Mouse (Mus musculus): ENCODE data around the gene BC003965. TPM values are rescaled to one million over a fixed set of nuclear protein-coding genes. Genes with fewer than 3 reads are reported as not detected.
"Not testable (repeated sequence)": the region's sequence is repeated elsewhere in the genome, so short reads cannot be mapped to it uniquely, and the experiment has no call there.

Gene BC003965
- polyA plus RNA-seq, 1 experiment = 10.5 TPM

DNA sequence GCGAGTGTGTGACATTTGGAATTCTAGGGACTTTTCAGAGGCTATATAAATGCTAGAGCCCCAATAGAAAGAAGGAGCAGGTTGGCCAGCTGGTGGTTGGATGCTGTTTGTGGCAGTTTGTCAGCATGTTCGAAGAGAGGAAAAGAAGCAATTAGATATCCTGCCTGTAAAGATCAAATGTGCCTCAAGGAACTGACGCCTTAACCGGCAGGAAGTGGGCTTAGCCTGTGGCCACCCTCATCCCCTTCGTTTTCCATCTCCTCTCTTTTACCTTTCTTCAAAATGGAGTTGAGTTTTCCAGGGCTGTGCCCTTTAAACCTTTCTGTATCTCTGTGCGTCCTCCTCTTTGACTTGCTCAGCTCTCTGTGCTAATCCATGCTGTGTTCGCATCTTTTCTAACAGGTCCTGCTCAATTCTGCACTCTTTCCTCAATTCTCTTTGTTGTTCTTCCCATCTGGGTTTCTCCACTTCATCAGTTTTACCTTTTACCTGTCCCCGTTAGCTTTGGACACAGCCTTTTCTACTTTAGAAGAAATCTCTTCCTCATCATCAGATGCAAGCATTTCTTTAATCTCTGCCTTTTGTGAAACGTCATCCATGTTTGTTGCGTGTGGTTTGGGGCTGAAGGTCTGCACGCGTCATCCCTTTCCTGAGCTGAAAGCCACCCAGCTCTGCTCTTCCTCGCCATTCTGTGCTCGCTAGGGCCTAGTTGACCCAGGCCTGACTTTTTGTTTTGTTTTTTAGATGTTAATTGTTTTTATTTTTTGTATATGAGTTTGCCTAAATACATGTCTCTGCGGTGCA is 35.3 kb downstream of the BC003965 start:
- DNase-seq (ENCODE audit: low read depth) = no peak

DNA sequence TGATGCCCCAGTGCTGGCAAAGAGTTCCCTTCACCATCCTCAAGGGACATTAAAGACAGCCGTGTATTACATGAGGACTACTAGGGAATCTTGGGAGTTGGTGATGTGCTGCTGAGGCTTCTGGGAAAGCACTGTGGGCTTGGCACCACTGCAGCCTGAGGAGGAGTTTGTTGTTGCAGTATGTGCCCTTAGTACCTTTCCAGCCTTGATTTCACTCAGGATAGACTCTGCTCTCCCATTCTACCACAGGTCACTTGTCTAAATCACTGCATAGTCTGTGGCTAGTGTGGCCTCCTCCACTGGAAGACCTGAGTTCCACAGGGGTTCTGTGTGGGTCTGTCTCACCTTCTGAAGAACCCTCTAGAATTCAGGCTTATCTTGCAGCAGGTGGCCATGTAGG is 36.4 kb downstream of the BC003965 start:
- no peak for DNase-seq (ENCODE audit: low read depth)

DNA sequence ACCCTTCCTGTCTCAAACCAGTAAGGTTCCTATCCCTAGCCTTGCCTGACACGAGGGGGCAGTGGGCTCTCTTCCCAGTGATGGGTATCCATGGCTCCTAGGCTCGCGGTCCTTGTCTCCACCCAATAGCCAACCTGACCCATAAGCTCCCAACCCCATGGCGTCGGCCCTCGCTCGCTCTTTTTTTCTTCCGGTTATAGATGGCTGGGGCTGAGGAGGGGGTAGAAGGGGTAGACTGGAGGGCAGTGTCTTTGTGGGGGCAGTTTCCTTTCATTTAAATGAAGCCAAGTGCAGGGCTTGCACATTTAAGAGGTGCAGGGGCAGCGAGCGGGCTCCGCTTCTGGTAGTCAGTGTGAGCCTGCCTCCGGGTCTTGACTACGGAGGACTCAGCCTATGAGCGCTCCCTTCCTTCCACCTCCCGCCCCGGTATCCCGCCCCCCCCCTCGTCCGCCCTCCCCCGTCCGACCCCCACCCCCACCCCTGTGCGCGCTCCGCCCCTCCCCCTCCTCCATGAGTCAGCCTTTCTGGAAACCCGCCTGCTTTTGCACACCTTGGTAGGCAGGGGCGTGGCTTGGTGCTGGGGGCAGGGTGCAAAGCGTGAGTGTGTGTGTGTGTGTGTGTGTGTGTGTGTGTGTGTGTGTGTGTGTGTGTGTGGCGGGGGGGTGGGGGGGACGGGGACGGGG is 37.6 kb downstream of the BC003965 start:
- no peak for DNase-seq (ENCODE audit: low read depth)

DNA sequence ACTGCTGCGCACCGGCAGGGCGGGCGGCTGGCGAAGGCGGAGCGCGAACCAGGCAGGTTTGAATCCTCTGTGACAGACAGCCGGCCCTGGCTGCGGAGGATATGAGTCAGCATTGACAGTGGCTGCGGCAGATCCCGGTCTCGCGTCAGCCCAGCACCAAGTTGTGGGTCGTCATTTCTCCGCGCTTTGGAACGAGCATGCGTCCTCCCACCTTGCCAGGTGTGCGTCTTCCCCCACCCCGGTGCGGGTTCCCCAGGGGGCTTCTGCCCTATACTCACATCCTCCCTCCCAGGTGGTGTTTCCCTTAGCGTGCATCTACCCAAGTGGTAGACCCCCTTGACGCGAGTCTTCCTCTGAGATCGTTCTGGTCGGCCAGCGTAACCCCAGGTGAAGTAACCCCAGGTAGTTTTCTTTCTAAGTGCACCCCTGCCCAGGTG is 38.2 kb downstream of the BC003965 start:
- DNase-seq (ENCODE audit: low read depth) = not testable (repeated sequence)

DNA sequence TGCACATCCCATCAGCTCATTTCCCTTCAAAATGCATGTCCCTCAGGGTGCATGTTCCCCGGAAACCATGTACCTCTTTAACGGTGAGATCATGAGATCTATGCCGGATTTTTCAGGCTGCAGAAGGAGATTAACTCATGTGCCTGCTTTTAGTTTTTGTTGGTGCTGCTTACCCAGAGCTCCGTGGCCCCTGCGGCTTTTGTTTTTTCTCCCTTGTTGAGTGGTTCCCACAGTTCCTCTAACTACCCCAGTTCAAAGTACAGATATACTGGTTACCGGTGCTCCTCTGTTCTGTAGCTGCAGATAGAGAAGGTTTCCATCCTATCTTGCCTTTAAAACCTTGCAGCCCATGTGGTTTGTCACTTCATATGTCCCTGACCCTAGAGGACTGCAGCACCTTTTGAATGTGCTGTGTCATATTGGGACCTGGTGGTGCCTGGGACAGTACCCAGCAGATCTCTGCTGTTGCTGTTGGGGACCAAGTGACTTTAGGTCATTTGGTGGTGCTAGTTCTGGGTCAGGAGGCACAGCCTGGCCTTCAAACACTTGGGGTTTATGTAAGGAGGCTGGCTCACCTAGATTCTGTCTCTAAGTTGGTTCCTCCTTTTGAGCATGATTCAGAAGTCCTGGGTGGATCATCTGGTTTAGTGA is 38.7 kb downstream of the BC003965 start:
- DNase-seq (ENCODE audit: low read depth) = no peak

DNA sequence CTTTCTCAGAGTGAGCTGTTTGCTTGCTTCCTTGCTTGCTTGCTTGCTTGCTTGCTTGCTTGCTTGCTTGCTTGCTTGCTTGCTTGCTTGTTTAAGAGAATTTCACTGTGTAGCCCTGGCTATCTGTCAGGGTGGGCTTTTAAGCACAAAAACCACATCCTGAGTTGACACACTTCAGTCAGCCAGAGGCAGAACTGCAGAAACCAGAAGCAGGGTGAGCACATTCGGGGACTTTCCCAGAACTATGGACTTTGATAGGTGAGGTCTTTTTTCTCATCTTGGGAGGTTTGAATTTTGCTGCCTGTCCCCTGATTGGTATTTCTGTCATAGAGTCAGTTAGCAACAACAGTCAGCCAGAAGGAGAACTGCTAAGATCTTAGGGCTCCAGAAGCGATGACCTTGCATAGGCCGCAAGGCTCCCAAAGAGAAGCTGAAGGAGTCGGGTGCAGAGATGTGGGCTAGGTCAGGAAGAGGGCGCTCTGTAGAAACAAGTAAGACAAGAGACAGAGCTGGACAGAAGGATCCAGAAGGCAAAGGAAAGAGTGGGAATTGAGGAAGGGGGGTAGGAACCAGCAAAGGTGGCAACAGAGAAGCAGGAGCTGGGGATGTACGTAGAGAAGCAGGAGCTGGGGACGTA is 40.4 kb downstream of the BC003965 start:
- no peak for DNase-seq (ENCODE audit: low read depth)

DNA sequence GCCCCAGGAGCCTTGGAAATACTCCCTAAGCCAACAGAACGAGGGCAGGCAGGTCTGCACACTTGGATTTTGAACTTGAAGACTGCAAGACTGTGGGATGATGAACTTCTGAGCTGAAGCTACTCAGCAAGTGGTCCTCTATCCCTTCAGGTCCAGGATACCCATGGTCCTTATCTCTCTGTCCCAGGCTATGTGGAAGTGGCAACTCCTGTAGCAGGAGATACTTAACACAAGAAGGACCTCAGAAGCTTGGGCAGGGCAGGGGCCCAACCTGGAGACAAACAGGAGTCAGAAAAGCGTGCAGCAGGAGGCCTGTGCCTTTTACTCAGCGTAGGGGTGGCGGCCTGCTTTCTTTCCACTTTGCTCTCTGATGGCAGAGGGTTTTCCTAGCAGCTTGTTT is 41.3 kb downstream of the BC003965 start:
- DNase-seq (ENCODE audit: low read depth) = no peak

DNA sequence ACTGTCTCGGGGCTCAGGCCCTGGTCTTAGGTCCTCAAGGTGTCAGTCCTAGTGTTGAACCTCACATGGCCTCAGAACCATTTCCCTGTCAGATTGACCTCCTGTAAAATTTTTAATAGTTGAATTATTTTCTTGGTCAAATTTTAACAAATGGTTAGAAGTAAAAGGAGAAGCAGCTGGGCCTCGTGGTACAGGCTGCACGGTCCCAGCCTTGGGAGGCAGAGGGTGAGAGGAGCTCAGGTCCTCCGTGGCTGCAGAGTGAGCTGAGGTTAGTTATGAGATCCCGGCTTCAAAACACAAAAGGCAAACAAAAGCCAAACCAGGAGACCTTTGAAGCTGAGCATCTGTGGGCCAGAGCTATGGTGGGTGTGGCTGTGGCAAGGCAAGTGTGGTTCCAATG is 43.6 kb downstream of the BC003965 start:
- DNase-seq (ENCODE audit: low read depth) = no peak

DNA sequence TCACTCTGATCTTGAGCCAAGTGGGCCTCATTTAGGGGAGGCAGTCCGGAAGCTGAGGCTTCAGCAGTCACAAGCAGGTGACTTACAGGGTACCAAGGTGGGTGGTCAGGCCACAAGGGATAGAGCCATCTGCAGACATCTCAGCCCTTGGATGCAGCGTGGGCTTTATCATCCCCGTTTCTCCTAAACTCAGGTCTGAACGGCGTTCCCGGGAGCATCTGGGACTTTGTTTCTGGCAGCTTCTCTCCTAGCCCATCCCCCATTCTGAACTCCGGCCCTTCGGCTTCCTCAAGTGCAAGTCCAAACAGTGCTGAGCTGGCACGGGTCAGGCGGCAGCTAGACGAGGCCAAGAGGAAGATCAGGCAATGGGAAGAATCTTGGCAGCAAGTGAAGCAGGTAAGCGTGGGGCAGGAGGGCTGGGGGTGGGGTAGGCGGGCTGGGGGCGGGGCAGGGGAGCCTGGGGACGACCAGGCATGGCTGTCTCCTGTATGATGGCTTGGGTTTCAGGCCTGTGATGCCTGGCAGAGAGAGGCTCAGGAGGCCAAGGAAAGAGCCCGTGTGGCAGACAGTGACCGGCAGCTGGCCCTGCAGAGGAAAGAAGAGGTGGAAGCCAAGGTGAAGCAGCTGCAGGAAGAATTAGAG is 45.8 kb downstream of the BC003965 start:
- DNase-seq (ENCODE audit: low read depth) = not testable (repeated sequence)

DNA sequence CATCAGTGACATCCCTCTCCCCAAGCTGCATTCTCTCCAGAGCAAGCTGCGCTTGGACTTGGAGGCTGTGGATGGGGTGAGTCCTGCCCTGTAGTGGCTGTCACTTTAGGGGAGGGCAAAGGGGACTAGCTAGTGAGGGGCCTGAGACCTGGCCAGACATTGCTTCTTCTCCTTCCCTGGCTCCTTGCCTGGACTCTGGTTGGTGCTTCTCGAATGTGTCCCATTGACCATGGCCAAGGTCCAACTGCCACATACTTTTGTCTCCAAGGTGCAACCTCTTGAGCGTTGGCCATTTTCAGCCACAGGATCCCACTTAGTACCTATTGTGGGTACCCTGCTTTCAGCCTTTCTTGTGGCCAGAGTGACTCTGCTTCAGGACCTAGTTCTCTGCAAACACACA is 46.3 kb downstream of the BC003965 start:
- DNase-seq (ENCODE audit: low read depth) = no peak

DNA sequence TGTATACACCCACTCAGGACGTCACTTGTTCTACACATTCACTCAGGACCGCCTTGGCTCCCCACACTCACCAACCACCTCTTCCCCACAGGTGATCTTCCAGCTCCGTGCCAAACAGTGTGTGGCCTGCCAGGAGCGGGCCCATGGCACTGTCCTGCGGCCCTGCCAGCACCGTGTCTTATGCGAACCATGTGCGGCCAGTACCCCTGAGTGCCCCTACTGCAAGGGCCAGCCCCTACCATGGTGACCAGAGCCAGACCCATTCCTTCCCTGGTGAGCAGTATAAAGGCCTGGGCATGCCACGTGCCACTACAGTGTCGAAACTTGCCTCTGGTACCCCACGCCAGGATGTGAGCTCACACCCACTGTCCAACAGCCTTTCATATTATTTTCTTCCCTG is 47.3 kb downstream of the BC003965 start:
- not testable (repeated sequence) for DNase-seq (ENCODE audit: low read depth)

DNA sequence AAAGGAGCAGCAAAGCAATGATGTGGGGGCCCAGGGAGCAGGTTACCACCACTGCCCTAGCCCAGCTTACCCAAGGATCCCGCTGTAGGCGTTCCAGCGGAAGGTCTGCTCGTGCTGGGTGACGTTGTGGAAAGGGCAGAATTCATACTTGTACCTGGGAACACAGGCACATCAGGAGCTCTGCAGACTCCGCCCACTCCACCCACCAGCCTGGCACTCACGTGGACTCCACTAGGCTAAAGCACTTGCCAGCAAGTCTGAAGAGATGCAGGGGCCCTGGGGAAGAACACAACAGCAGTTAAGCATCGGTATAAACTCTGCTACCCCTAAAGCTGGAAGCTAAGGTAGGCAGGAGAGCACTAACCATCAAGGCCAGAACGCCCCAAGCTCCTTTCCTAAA is 51.3 kb downstream of the BC003965 start:
- no peak for DNase-seq (ENCODE audit: low read depth)

Other genes with a start within 250 kb of the BC003965 start
- gene Mapk8ip3, start 247.6 kb upstream of the BC003965 start, polyA plus RNA-seq (2012; rRNA removed) = 75.0 and 90.0 TPM in 2 replicates
- 40.0 and 54.9 TPM in 2 replicates for gene Jpt2, start 223.9 kb upstream of the BC003965 start, polyA plus RNA-seq (2012; rRNA removed)
- gene Cramp1l, start 168.8 kb upstream of the BC003965 start, polyA plus RNA-seq (2012; rRNA removed) = 18.2 and 19.6 TPM in 2 replicates
- gene Ift140, start 168.5 kb upstream of the BC003965 start, polyA plus RNA-seq (2012; rRNA removed) = 15.9 and 17.7 TPM in 2 replicates
- gene Tmem204, start 101.0 kb upstream of the BC003965 start, polyA plus RNA-seq (2012; rRNA removed) = 37.6 and 53.0 TPM in 2 replicates
- gene Telo2, start 68.6 kb upstream of the BC003965 start, polyA plus RNA-seq (2012; rRNA removed) = 17.3 and 25.3 TPM in 2 replicates
- 0.15 and 0.18 TPM in 2 replicates for gene Ptx4, start 63.8 kb upstream of the BC003965 start, polyA plus RNA-seq (2012; rRNA removed)
- 82.7 and 93.5 TPM in 2 replicates for gene Clcn7, start 51.2 kb upstream of the BC003965 start, polyA plus RNA-seq (2012; rRNA removed)
- gene Ccdc154, start 22.1 kb upstream of the BC003965 start, polyA plus RNA-seq (2012; rRNA removed) = 0.04 TPM in 1 of 2 replicates, not detected in the other
- 0.24 and 0.57 TPM in 2 replicates for gene Gm38655, start 9.1 kb upstream of the BC003965 start, polyA plus RNA-seq (2012; rRNA removed)
- 14.8 and 17.1 TPM in 2 replicates for gene Unkl, start 3.8 kb downstream of the BC003965 start, polyA plus RNA-seq (2012; rRNA removed)
- gene Gnptg, start 55.6 kb downstream of the BC003965 start, polyA plus RNA-seq (2012; rRNA removed) = 58.7 and 60.3 TPM in 2 replicates
- gene Tsr3, start 55.6 kb downstream of the BC003965 start, polyA plus RNA-seq (2012; rRNA removed) = 21.5 and 24.7 TPM in 2 replicates
- gene Baiap3, start 71.8 kb downstream of the BC003965 start, polyA plus RNA-seq (2012; rRNA removed) = 4.0 and 4.3 TPM in 2 replicates
- gene Ube2i, start 90.1 kb downstream of the BC003965 start, polyA plus RNA-seq (2012; rRNA removed) = 136 and 144 TPM in 2 replicates
- gene Prss34, start 113.8 kb downstream of the BC003965 start, polyA plus RNA-seq (2012; rRNA removed) = 0.34 and 0.42 TPM in 2 replicates
- gene Prss28, start 124.1 kb downstream of the BC003965 start, polyA plus RNA-seq (2012; rRNA removed) = not detected in 2 replicates
- 0.27 TPM in 1 of 2 replicates, not detected in the other for gene Prss29, start 134.1 kb downstream of the BC003965 start, polyA plus RNA-seq (2012; rRNA removed)
- gene Tpsab1, start 161.0 kb downstream of the BC003965 start, polyA plus RNA-seq (2012; rRNA removed) = 0.32 and 0.44 TPM in 2 replicates
- 4.3 and 9.6 TPM in 2 replicates for gene Tpsb2, start 181.8 kb downstream of the BC003965 start, polyA plus RNA-seq (2012; rRNA removed)
- 0.25 TPM in 1 of 2 replicates, not detected in the other for gene Tpsg1, start 184.7 kb downstream of the BC003965 start, polyA plus RNA-seq (2012; rRNA removed)
- gene Cacna1h, start 249.2 kb downstream of the BC003965 start, polyA plus RNA-seq (2012; rRNA removed) = 8.9 and 15.1 TPM in 2 replicates